Mouse (Mus musculus): ENCODE results near the gene F3.
"Not testable (repeated sequence)": the region's sequence is repeated elsewhere in the genome, so short reads cannot be mapped to it uniquely, and the experiment has no call there.

GRCm38 (mm10) chr3:121773336-121773735 is 50.0 kb downstream of the F3 start:
- TF ChIP-seq MYOD1 (IDR thresholded peaks at IDR 0.05; ENCODE audit: control insufficient read depth in 1 of 3, insufficient read length in 2 of 3, low read depth in 2 of 3); POLR2A (IDR thresholded peaks at IDR 0.05; ENCODE audit: insufficient read length, low read depth); MAX (IDR thresholded peaks at IDR 0.05; ENCODE audit: low read depth); USF1 (IDR thresholded peaks at IDR 0.05; ENCODE audit: low read depth); E2F4 (IDR thresholded peaks at IDR 0.05; ENCODE audit: insufficient read depth); POLR2AphosphoS2 (IDR thresholded peaks at IDR 0.05; ENCODE audit: insufficient read length, low read depth); CEBPB (IDR thresholded peaks at IDR 0.05; ENCODE audit: insufficient read depth, poor library complexity, severe bottlenecking); TCF12 (IDR thresholded peaks at IDR 0.05; ENCODE audit: insufficient read depth, poor library complexity, severe bottlenecking): not testable (repeated sequence)
